Mouse (Mus musculus) spleen, adult 2 months (tissue): ENCODE data around the gene Galns.

ENCODE experiments used
- CTCF ChIP-seq: fragments of 200-500 bp; IDR thresholded peaks from 2 replicates; pipeline ENCODE4 v1.5.1; 2011; ENCODE audit warnings: mild to moderate bottlenecking, inconsistent platforms; ENCODE audit not compliant: insufficient read depth, insufficient read length, insufficient replicate concordance; ENCODE audit errors: extremely low read depth
- POLR2A ChIP-seq: fragments of 200-500 bp; IDR thresholded peaks from 2 replicates; pipeline ENCODE4 v1.6.1; 2011; ENCODE audit warnings: low read depth, low read length, inconsistent platforms

DNA sequence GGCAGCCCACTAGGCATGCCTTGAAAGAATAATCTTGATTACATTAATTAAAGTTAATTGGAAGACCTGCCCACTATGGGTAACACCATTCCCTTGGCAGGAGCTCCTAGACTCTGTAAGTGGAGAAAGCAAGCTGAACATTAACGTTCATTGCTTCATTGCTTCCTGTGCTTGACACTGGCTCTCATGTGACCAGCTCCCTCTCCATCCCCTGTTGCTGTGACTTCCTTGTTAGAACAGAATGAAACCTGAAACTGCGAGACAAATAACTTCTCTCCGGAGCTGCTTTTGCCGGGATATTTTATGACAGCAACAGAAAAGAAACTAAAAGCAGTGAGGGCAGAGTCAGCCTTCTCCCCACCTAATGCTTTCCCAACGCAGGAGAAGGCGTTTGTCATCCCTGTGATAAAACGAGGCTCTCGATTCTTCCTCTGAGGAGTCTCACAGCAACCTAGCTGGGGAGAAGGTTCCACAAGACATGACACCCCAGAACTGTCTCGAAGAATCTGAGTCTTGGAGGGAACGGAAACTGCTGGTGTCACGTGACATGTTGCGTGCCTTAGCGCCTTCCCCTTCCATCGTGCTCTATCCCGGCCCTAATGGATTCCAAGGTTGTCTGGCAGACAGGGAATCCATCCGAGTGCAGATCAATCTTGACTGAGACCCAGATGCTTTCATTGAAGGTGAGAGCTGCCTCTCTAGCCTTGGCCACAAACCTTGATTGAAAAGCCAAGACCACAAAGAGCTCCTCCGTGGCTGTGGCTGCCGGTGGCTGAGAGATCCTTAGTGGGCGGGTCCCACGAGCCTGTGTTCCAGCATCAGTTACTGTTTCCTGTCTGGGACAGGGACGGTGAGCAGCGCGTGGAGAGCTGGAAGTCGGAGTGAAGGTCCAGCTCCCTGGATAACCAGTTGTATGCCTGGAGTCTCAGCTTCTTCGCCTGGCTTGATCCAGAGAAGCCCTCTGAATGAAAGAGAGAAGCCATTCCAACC, 46.6 kb downstream of the Galns start:
- TF ChIP-seq CTCF (no peak), POLR2A (no peak)
